Mouse (Mus musculus) embryo, embryonic 10.5 days (tissue): Measurements from ENCODE around the gene Sdk2.

ENCODE experiments used
- DNase-seq: peaks from one replicate; pipeline ENCODE4 v3.0.0-alpha.2; 2015; ENCODE audit warnings: low spot score

Sdk2 gene

DNA sequence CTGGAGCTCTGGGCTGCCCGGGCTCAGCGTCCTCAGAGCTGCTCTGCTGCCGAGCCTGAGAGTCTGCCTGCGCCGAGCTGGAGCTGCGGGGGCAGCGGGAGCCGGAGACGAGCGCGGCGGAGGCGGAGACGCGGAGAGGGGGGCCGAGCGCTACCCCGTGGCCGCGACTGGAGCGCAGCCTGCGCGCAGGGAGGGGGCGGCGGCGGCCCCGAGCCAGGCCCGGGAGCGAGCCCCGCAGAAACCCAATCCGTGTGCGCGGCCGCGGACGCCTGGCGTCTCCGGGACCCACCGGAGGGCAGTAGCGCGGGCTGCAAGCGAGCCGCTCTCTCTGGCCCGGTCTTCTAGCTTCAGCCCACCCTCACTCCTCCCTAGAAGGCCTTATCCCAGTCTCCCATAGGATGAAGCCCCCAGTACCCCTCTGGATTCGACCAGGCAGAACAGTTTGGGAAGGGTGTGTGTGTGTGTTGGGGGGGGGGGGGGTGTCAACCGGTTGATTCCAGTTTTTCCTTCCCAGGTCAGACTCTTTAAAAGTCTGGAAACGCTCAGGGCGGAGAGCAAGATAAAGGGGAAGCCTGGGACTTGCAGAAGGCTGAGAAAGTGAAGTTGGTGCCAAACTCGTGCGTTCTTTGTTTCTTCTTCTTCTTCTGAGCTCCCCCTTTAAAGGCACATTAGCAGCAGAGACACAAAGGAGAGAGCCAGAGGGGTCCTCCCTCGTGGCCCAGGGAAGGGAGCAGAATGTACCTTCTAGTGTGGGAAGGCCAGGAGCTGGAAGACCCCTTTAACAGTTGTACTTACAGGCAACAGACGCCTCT, at the start of gene Sdk2:
TSS of gene Sdk2 (minus strand) at position 96 of the 812 bp plus-strand sequence.
- DNase-seq, result peak; percentile 80

DNA sequence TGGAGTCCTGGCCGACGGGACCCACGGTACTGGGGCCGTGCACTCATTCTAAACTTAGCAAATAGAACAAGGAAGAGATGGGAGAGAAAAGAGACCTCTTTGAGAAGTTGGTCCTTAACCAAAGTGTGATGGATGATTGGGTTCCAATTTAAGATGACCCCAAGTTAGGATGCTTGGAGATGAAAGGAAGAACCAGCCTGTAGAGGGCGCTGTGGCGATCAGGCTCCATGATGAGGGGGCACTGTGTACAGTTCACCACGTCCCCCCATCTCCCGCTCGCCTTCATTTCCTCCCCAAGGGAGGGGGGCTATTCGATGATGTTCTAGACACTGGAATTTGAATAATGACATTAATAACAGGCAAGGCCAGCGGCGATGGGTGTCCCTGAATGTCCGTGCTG, 48.2 kb upstream of the Sdk2 start:
- DNase-seq, result no peak

DNA sequence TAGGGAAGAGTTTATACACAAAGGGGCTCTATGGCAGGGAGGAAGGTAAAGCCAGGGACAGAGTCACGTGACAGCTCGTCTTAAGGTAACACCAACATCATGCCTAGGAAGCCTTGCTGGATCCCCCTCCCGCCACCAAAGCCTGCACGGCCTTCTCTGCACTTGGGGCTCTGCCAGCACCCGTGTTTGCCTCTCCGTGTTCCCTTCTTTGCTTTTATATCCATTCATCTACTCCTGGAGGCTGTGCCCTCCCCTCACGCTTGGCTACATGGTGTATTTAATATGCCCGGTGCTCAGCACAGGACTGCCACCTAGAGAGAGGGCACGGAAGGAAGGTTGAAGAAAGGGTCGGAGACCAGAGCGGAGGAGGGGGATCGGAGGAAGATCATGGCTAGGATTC, 47.8 kb upstream of the Sdk2 start:
- DNase-seq, result no peak

DNA sequence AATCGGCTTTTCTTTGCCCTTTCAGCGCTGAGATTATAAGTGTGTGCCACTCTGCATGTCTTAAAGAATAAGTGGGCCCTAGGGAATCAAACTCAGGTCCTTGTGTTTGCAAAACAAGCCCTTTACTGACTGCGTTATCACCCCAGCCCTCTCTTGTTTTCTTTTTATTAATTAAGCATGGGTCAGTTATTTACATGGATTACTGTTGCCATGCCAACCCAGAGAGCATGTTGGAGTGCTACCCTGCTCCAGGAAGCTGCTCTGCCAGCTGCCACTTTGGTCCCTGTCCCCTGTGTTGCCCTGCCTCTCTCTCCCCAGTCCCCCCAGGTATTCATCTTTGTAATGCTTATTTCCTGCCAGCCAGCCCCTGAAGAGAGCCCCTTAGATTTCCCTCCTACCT, 44.0 kb upstream of the Sdk2 start:
- DNase-seq, result no peak

DNA sequence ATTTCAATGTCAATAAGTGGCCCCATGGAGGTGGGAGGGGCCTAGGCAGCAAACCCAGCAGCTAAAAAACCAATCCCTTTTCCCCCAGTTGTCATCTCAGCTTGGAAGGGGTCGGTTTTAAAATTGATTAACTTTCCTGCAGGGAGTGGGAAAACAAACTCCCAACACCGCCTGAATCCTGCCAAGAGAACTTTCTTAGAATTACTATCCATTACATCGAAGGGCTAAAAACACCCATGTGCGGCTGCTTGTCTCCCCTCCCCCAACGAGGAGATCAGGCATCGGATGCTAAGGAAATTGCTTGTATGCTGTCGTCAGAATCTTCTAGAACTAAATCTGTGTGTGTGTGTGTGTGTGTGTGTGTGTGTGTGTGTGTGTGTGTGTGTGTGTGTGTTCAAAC, 26.8 kb upstream of the Sdk2 start:
- DNase-seq, result no peak

DNA sequence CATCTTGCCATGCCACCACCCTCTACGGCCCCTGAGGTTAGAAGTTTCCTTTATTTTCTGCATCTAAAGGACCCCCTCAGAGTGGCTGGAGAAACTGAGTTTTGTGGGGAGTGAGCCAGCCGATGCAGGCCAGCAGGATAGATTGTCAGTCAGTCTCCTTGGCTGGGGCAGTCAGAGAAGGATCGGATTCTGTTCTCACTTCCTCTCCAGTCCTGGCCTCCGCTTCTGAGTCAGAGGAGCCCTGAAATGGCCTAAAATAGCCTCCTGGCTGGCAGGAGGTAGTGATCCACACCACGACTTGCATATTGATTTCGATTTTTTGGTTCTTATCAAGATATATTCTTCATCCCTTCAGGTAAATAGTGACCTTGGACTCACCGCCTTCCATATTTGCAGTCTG, 26.3 kb upstream of the Sdk2 start:
- DNase-seq, result no peak

DNA sequence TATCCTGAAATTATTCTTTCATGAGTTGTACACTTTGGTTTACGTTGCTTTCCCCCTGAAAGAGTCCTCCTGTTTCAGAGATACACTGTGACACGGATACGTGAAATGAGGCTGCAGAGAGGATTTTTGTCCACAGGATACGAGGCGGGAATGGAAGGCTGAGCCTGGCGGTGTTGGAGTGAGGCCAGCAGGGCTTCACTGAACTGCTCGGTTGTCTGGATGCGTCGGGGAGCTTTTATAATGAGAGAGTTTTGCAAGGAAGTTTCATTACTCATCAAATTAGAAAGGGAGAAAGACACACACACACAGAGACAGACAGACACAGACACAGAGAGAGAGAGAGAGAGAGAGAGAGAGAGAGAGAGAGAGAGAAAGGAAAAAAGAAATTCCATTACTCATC, 13.8 kb upstream of the Sdk2 start:
- no peak for DNase-seq

DNA sequence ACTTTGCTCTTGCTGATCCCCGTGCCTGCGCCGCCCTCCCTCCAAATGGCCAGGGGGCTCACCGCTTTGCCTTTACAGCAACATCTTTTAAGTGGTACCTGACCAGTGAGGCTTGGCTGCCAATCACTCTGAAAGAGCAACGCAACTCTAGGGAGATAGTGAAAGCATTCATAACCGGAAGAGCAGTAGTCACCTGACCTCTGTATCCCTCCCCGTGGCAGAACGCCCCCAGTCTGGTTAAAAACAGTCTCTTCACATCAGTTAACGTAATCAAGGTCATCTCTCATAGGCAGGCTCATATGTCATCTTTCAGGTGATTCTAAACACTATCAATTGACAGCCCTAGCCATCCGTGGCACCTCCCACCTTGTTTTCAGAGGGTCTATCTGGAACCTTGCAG, 5.8 kb upstream of the Sdk2 start:
- DNase-seq, result no peak

DNA sequence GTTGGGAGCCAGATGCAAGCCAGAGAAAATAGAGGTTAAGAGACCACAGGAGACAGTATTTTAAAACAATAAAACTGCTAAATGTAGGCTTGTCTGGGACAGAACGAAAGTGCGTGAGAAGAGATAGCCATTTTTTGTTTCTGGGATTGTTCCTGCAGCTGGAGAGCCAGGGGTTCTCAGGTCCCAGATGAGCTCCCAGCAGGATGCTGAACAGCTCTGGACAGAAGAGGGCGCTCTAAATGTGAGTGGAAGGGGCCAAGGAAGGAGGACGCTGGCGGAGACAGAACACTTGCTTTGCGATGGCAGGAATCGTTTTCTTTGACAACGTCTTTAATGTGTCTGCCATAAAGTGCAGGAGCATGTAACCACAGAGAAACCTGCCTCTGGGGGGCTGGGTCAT, 5.2 kb upstream of the Sdk2 start:
- peak; percentile 80 for DNase-seq

DNA sequence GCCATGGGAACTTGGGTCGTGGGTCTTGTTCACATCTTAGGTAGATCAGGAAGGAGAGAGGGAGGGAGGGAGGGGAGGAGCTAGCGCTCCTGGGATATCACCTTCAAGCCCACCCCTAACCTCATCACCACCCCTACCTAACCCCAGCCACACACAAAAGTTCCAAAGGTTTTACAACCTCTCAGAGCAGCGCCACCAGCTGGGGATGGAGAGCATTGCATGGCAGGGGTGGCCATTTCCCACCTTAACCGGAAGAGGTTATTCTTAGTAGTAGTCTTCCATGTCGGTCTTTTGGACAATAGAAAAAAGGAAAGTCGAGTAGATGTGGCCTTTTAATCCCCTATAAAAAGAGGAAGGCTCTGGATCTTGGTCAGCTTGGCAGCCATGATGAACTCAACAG, 4.0 kb upstream of the Sdk2 start:
- DNase-seq, result no peak

DNA sequence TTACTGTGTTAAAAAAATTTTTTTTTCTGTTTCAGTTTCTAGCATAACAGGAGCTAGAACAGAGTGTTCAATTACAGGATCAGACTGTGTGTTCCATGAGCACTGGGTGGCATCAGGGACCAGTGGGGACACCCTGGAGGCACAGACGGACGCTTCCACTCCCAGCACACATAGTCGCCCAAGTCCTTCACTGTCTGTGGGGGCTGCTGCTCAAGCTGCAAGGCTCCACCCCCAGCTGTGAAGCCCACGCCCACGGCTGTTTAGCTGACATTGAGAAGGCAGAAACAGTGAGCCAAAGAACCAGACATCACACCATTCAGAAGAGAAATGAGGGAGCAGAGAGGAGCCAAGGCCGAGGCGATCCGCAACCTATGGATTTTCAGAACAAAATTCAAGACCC, 3.3 kb upstream of the Sdk2 start:
- no peak for DNase-seq

DNA sequence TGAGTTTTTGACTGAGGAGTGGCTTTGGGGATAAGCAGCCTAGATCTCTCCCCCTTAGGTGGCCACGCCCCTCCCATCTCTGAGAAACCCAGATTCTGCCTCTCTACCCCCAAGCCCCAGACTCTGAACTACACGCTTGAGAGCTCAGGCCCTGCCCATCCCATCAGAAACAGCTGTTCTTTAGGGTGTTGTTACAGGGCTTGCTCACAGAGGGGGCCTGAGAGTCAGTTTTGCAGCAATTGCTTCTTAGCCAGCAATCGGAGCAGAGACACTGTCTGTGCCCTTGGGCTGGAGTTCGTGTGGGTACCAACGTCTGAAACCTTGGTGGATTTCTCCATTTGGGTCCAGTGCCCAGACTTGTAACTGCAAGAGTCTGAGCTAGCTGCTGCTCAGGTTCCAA, 1.5 kb upstream of the Sdk2 start:
- DNase-seq, result peak; percentile 90

DNA sequence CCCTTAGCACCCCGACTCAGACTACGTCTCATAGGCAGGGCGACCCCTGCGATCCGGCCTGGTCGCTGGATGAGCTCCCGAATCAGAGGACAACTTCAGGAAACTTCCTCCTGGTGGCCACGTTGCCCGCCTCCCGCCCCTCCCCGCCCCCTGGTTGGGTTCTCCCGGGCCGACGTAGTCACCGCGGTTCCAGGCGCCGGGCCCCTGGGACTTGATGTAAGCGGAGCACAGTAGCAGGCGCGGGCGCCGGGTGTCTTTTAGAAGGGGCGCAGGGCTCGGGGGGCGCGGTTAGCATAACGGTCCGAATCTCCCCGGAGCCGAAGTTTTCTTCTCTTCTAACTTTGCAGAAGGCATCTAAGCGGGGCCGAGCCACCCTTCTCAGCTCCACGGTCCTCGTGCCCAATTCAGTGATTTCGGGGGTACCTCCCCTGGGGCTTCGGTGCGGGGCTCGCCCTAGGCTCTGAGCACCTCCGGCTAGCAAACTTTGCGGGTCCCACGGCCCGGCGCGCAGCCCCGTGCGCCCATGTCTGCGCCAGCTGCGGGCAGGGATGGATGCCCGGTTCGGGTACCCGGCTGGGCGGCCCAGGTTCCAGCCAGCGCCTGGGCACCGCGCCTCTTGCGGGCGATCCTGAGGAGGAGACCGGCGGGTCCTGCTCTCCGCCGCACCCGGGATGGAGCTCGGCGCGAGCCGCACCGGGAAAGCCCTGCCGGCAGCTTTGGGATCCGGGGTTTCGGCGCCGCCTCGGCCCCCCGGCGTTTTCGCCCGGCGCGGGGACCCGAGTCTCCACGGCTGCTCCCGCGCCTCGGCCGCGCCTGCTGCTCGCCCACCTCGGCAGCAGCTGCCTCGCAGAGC, 522 bp downstream of the Sdk2 start:
- DNase-seq, result peak; percentile 73

DNA sequence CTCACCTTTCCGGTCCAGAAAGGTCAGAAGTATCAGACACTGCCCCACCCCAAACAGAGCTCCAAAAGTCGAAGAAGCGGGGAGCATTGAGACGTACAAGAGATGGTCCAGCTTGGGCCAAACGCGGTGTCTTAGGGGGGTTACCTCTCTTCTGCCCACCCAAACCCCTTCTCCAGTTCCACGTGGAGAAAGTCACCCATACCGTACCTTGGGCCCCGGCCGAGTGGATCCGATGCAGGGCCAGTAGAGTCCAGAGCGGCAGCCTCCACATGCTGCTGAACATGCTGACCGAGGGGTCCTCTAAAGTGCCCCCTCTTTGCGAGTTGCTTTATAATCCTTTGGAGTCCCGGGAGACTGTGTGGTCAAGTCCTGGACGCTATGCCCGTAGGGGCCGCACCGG, 1.2 kb downstream of the Sdk2 start:
- DNase-seq, result no peak

DNA sequence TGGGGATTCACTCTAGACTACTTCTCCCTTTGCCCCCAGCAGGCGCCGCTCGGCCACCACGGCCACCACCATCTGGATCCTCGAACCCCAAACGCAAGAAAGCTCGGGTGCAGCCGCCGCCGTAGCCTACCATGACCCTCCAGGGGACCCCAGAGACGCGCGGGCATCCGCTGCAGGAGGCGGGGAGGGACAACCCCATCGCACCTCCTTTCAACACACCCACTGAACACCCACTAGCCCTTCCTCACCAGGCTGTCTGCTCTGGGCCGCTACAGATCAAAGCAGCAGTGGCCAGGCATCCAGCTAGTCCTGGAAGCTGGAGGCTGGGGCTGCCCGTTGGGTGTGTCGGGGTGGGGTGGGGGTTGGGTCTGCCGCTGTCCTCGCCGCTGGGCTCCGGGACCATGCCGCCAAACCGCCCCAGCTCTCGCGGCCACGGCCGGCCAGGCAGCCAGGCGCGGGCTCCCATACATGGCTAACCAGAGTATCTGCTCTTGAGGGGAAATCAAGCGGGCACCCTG, 1.9 kb downstream of the Sdk2 start:
- DNase-seq, result peak; percentile 48

DNA sequence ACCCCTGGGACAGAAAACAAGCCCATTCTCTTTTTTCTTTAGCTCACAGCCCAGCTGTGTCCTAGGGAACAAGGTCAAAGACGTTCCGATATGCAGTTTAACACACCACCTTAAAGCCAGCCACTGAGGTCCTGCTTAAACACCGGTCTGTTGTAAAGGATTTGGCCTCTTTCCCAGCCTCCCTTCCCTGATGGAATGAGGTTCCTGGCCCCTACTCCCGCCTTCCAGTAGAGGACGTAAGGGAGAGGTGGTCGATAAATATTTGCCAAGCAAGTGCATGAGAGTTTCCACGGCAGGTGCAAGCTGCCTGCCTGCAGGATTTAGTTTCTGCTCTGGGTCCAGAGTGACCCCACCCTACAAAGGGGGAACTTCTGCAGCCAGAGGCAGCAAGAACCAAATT, 4.9 kb downstream of the Sdk2 start:
- DNase-seq, result no peak

DNA sequence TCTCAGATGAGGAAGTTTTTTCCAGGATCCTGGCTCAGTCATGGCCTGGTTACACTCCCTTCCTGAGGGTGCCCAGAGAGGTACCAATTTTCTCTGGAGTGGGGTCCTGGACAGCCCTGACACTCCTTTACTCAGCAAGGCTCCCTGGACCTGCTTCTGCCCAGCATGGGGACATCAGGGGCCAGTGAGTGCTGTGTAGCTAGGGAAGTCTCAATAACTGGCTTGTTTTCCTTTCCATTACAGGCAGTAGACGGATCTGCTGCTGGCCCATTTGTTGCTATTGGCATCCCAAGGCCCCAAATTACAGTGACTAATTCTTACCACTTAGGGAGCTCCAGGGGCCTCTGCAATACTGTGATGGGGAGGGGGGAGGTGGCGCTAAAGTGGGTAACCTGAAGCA, 5.6 kb downstream of the Sdk2 start:
- DNase-seq, result no peak

DNA sequence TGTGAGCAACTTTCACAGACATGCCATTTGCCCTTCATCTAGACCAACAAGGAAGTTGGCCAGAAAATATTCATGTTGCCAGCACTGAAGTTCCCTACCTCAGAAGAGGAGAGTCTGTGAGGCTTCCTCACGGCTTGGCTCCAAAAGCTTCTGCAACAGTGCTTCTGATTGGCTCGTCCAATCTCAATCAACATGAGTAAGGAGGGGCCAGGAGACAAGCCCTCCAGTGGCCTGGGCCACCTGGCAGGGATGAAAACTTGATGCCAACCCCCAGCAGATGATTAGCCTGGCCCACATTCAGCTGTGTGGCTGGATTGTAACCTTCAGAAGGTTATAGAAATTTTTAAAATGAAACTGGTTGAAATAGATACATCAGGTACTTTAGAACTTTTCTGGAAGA, 10.5 kb downstream of the Sdk2 start:
- no peak for DNase-seq

DNA sequence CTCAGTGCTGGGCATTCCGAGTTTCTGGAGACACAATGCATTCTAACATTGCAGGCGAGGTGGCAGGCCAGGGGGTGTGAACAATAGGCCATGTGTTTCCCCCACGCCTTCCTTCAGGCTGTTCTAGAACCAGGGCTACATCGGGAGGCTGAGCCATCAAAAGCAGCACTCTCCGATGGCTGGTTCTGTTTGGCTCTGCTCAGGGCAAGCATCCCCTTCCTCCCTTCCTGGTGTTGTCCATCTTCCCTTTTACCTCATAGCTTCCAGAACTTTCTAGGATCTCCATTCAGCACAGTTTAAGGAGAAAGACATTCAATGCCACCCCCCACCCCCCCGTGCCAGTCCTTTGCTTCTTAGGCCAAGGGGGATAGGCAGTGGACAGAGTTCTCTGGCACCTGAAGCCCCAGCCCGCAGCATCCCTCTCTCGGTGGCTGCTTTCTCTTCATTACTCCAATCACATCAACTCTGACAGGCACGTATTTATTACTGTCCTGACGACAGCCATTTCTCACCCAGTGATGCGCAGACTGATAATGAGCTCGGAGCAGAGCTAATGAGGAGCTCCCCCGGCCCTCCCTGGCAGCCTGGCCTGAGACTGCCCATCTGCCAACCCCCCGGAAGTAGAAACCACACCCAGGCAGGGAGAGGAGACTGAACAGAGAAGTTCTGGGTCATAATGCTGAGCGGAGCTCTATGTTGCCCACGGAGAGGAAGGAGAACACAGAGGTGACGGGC, 12.1 kb downstream of the Sdk2 start:
- DNase-seq, result no peak

DNA sequence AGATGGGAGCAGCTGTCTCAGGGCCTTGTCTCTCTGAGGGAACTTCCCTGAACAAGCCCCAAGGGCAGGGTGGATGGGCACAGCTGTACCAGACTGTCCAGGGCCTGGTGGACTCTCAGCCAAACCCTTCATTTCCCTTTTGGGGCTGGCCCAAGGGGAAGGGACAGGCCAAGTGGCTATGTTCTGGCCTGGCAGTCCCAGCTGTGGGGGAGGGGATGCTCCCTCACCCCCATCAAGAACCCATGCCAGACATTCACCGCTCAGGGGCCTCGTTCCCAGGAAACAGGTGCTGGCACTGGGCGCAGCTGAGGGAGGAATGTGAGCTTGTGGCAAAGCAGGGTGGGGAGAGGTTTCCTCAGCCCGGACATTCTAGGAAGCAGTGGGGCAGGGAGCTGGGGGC, 15.5 kb downstream of the Sdk2 start:
- DNase-seq, result no peak

DNA sequence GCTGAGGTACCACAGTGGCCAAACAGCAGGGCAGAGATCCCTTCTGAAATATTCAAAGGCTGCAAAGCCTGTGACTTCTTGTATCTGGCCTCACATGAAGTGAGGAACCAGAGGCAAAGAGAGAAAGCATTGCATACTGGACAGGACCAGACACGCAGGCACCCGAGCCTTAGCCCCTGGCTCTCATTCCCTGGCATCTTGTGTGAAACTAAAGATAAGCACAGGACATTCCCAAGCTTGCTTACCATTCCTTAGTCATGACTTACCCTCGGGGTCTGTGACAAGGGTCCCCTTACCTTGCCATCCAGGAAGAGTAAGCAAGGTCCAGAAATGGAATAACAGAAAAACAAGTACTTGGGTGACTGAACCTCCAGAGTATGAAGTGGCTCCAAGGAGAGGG, 16.3 kb downstream of the Sdk2 start:
- no peak for DNase-seq

DNA sequence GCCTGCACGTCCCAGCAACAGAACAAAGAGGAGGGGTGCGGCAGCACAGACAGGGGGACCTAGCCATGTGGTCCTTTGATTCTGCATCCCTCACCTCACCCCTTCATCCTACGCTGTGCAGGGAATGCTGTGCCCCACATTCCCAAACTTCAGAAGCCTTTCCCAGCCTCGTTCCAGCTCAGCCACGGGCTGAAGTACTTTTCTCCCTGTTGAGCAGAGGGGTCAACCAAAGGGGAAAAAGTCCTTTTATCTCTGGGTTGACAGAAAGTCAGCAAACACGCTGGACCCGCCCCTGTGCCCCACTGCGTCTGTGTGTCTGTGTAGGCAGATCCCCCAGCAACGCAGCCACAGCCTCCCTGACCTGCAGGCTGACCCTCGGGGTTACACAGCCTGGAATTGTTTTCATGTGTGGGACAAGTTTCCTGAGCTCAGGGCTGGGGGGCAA, 18.9 kb downstream of the Sdk2 start:
- DNase-seq, result peak; percentile 90

DNA sequence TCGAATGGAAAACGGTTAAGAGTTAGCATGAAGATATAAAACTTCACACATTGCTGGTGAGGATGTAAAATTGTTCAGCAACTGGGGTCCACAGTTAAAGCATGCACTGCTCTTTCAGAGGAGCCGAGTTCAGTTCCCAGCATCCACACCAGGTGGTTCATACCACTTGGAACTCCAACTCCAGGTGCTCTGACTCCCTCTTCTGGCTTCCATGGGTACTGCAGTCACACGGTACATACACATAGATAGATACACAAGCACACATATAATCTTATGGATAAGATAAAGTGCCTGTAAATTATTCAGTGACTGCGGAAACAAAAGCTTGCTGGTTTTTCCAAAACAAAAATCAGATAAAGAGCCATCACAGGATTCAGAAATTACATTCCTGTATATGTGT, 19.9 kb downstream of the Sdk2 start:
- no peak for DNase-seq
